ENCODE assay signal across 22 mouse cellular contexts in the genomic region with DNA sequence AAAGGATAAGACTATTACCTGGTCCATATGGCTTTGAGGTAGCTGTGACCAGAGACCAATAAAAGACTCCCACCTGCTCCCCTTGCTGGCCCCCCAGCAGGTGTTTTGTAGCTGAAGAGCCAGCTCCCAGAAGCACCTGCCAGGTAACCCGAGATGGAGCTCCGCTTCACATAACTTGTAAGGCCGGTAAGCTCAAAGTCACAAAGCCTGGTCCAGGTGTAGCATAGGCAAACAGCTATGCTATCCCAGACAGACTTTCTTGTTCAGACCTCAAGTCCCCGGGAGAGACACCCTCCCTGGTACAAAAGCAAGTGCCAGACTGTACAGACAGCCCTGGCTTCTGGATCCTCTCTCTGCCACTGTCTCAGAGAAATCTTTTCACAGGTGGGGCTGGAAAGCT.
"Had no signal": no experiment of that assay in that cellular context is flagged by ENCODE, and none has a peak within 500 bp of the region (broad histone marks: within the 10 kb centered on the region; RNA-seq: fewer than 3 reads in every experiment).

No protein-coding gene starts in this region.

- H3K27ac ChIP-seq: heart, embryonic 10.5 days; heart, embryonic 13.5 days; heart, embryonic 15.5 days; hindbrain, embryonic 12.5 days; hindbrain, embryonic 14.5 days; hindbrain, postnatal 0 days; layer of hippocampus, adult 2 months; left cerebral cortex, adult 2 months; limb, embryonic 10.5 days; limb, embryonic 12.5 days; liver, embryonic 13.5 days had no signal

- H3K4me3 ChIP-seq: gastrocnemius, adult 2 months; heart, embryonic 10.5 days; heart, embryonic 13.5 days; heart, embryonic 15.5 days; hindbrain, embryonic 12.5 days; layer of hippocampus, adult 2 months; left cerebral cortex, adult 2 months; limb, embryonic 10.5 days; limb, embryonic 12.5 days; liver, embryonic 13.5 days had no signal

- H3K27me3 ChIP-seq: heart, embryonic 13.5 days; heart, embryonic 15.5 days; hindbrain, embryonic 12.5 days; limb, embryonic 12.5 days; liver, embryonic 13.5 days had no signal

- H3K36me3 ChIP-seq: heart, embryonic 10.5 days; heart, embryonic 13.5 days; heart, embryonic 15.5 days; hindbrain, embryonic 12.5 days; limb, embryonic 10.5 days; limb, embryonic 12.5 days; liver, embryonic 13.5 days had no signal

- H3K9ac ChIP-seq: heart, embryonic 13.5 days; heart, embryonic 15.5 days; hindbrain, embryonic 12.5 days; hindbrain, embryonic 14.5 days; limb, embryonic 12.5 days; liver, embryonic 13.5 days had no signal

- DNase-seq: gastrocnemius, adult 2 months; gastrocnemius, postnatal 10 days; gastrocnemius, postnatal 25 days; heart, postnatal 14 days; heart, postnatal 36 days; kidney, adult 18-20 months; kidney, adult 8-10 months; kidney, postnatal 10 days; kidney, postnatal 4 days; liver; liver, embryonic 13.5 days had no signal

- ATAC-seq: hindbrain, postnatal 0 days had no signal

- H3K4me2 ChIP-seq: heart, embryonic 13.5 days; heart, embryonic 15.5 days; hindbrain, embryonic 12.5 days; hindbrain, embryonic 14.5 days; limb, embryonic 12.5 days; liver, embryonic 11.5 days; liver, embryonic 13.5 days had no signal

- H3K9me3 ChIP-seq: heart, embryonic 15.5 days; limb, embryonic 10.5 days; liver, embryonic 13.5 days had no signal
